Mouse (Mus musculus): Measurements from ENCODE around the gene Ulk3. TPM values are rescaled to one million over a fixed set of nuclear protein-coding genes. Genes with fewer than 3 reads are reported as not detected.
A peak's percentile ranks its signal among the peaks of the same experiment; 100 is the strongest.

Ulk3 gene
- polyA plus RNA-seq, 1 experiment from 2014 or later = 17.3 TPM

DNA sequence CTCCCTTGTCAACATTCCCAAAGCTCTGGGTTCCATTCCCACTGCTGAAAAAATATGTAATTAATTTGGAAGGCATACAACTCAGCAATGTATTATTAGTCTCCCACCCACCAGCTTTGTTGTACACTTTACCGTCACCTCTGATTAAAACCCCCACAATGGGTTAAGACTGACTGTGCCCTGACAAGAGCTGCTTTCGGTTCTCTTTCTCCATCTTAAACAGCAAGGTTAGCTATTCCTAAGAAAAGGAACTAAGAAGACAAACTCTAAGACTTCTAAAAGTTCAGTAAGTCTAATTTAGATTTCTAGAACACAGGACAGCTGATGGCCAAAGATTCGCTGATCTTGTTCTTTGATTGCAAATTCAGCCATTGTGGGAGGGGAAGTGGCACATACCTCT is 32.0 kb upstream of the Ulk3 start:
- H3K9me3 ChIP-seq = no peaks in the 10 kb centered on the region
- H3K27ac ChIP-seq = no peak overlapping the region
- no peak overlapping the region for H3K4me3 ChIP-seq
- H3K9ac ChIP-seq = no peak overlapping the region
- ATAC-seq (ENCODE audit: insufficient number of reproducible peaks, insufficient read depth, low FRiP score, low TSS enrichment) = no peak
- H3K4me1 ChIP-seq = peaks cover 7% of the 10 kb centered on the region
- H3K36me3 ChIP-seq = no peaks in the 10 kb centered on the region
- H3K27me3 ChIP-seq = no peaks in the 10 kb centered on the region
- 79% methylated on average over 3 of the region's 3 CpGs for WGBS
- H3K4me2 ChIP-seq (replicated peaks) = no peak overlapping the region

DNA sequence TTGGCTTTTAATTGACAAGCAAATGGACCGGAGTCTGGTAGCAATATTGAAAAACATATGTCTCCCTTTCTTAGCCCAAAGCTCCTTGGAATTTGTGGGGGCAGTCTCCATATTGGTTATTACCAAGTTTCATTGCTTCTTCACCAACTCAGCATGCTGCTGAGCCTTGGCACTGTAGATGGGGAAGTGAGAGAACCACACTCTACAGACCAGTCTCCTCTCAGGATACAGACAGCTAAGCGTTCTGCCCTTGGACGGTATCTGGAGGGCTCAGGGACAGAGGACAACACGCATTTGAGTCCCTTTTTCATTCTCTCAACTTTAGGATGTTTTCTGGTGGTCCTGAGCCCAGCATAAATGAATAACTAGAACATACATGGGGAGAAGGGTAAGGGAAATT is 30.6 kb upstream of the Ulk3 start:
- ATAC-seq (ENCODE audit: insufficient number of reproducible peaks, insufficient read depth, low FRiP score, low TSS enrichment) = no peak
- peaks cover 15% of the 10 kb centered on the region for H3K4me1 ChIP-seq
- H3K27me3 ChIP-seq = no peaks in the 10 kb centered on the region
- H3K9ac ChIP-seq = no peak overlapping the region
- H3K36me3 ChIP-seq = no peaks in the 10 kb centered on the region
- H3K27ac ChIP-seq = no peak overlapping the region
- no peak overlapping the region for H3K4me3 ChIP-seq
- no peak overlapping the region for H3K4me2 ChIP-seq (replicated peaks)
- no peaks in the 10 kb centered on the region for H3K9me3 ChIP-seq
- WGBS = 82% methylated on average over 4 of the region's 4 CpGs

DNA sequence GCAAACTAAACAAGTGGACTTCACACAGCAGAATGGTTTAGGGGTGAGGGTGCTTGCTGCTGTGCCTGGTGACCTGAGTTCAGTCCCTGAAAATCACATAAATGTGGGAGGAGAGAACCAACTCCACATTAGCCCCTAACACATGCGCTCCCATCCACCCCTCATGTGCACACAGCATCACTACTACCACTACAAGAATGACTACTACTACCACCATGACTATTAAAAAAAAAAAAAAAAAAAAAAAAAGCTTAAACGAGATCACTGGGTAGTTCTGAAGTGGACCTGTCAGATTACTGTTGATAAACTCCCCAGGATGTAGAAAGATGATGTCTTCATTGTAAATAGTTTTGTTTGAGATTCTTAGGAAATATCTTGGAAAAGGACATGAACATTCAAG is 29.7 kb upstream of the Ulk3 start:
- ATAC-seq (ENCODE audit: insufficient number of reproducible peaks, insufficient read depth, low FRiP score, low TSS enrichment) = no peak
- H3K27me3 ChIP-seq = no peaks in the 10 kb centered on the region
- no peaks in the 10 kb centered on the region for H3K9me3 ChIP-seq
- H3K27ac ChIP-seq = no peak overlapping the region
- H3K4me1 ChIP-seq = peaks cover 15% of the 10 kb centered on the region
- WGBS = 68% methylated on average over 2 of the region's 2 CpGs
- H3K9ac ChIP-seq = no peak overlapping the region
- H3K4me2 ChIP-seq (replicated peaks) = no peak overlapping the region
- no peak overlapping the region for H3K4me3 ChIP-seq
- H3K36me3 ChIP-seq = no peaks in the 10 kb centered on the region

DNA sequence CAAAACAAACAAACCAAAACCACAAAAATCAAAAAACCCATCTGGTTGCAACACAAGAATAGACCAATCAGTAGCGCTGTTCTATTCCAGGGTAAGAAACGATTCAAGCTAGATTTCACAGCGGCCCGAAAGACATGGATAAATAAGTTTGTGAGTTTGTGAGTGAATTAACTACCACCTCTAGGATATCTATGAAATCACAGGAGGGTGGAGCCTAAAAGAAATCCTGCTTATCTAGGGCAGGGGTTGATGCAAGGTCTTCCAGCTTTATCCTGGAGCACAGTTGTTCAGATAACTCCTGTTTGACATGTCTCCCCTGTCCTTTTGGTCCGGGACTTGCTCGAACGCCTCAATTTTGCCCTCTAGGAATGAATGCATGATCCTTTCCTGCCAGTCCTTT is 29.0 kb upstream of the Ulk3 start:
- peaks cover 15% of the 10 kb centered on the region for H3K4me1 ChIP-seq
- H3K4me2 ChIP-seq (replicated peaks) = peak overlapping the region; percentile 75
- peak overlapping the region; percentile 46; the same call in 1 of the 2 replicates for H3K27ac ChIP-seq
- WGBS = 32% methylated on average over 7 of the region's 7 CpGs
- no peak for ATAC-seq (ENCODE audit: insufficient number of reproducible peaks, insufficient read depth, low FRiP score, low TSS enrichment)
- peak overlapping the region; percentile 74 for H3K4me3 ChIP-seq
- no peaks in the 10 kb centered on the region for H3K36me3 ChIP-seq
- no peaks in the 10 kb centered on the region for H3K27me3 ChIP-seq
- peak overlapping the region; percentile 49 for H3K9ac ChIP-seq
- H3K9me3 ChIP-seq = no peaks in the 10 kb centered on the region

DNA sequence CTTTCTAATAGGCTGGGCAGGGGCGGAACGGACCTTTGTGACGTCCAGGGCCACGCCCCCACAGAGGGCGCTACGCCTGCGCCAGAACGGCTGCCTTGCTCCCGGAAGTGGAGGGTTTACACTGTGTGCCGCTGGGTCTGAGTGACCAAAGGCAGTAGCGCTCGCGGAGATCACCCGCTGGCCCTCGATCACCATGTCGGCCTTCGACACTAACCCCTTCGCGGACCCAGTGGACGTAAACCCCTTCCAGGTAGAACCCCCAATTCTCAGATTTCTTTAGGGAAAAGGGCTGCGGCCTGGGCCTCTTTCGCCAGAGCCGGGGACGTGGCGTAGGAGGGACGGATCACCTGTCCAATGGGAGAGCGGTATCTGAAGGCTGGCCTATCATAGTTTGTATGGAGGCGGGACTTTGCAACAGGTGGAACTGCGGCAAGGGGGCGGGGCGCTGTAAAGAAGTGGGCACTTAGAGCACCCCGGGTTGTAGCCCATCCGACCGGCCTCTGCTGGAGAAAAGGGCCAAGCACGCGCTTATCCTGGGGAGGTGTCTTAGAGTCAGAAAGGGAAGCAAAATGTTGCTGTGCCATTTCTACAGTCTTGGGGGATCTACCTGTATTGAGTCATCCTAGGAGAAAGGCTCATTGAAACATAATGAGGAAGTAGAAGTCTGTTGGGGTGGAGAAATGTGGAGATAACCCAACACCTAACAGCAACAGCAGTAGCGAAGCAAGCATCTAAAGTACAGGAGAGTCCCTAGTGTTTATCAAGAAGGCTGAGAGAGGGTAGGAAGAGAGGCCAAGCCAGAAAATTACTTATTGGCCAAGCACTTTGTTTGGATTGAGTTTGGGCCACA is 28.2 kb upstream of the Ulk3 start, which contains the start of gene Scamp2:
Scamp2 (plus strand) TSS at position 83 of the 850 bp plus-strand sequence.
- Histone ChIP-seq H3K9ac (peak within 1 kb of the TSS; percentile 49), H3K36me3 (no peaks in the 10 kb centered on the region), H3K9me3 (no peaks in the 10 kb centered on the region), H3K4me3 (peak within 1 kb of the TSS; percentile 74), H3K27ac (peak within 1 kb of the TSS; percentile 46; the same call in 1 of the 2 replicates), H3K4me2 (replicated peaks) (peak within 1 kb of the TSS; percentile 75), H3K4me1 (peaks cover 21% of the 10 kb centered on the region), H3K27me3 (no peaks in the 10 kb centered on the region)
- under 1% methylated on average over 37 of the region's 37 CpGs for WGBS
- ATAC-seq (ENCODE audit: insufficient number of reproducible peaks, insufficient read depth, low FRiP score, low TSS enrichment) = peak; percentile 99

DNA sequence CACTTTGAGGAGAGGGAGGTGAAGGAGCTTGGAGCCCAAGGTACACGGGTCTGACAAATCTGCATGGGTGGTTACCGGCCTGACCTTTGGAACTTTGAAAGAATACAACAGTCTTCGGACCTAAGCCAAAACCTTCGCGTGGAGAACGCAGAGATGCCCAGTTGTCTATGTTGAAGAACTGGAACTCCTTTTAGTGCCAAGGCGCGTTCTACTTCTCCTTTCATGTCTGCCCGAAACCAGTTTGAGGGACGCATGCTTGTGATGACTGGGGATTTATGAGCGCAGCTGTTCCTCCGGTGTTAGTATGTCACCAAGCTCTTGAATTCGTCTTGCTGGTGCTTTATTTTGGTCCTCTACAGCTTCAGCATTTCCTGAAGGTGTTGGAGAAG is 27.5 kb upstream of the Ulk3 start:
- Histone ChIP-seq H3K27ac (no peak overlapping the region), H3K36me3 (no peaks in the 10 kb centered on the region), H3K4me3 (peak overlapping the region; percentile 74), H3K9me3 (no peaks in the 10 kb centered on the region), H3K4me1 (peaks cover 22% of the 10 kb centered on the region), H3K27me3 (no peaks in the 10 kb centered on the region), H3K9ac (no peak overlapping the region), H3K4me2 (replicated peaks) (peak overlapping the region; percentile 75)
- 84% methylated on average over 13 of the region's 13 CpGs for WGBS
- no peak for ATAC-seq (ENCODE audit: insufficient number of reproducible peaks, insufficient read depth, low FRiP score, low TSS enrichment)

DNA sequence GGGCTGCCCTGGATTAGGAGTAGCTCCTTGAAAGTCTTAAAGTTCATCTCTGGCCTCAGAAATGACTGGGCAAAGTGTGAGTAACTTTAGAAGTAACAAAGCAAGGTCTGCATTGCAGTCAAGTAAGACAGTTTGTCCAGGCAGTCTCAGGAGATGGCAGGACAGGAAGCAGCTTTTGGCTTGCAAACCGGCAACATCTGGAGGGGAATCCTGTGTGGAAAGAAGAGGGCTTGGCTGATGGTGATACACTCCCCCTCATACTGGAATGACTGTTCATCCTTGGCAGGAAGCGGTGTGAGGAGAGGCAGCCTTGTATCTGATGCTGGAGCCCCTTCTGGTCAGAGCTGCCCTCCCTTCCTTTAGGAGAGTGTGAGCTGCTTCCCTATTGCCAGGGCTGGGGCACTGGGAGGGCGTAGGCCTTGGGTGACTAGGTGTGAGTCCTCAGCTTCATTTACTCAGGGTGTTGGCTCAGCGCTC is 26.3 kb upstream of the Ulk3 start:
- H3K9ac ChIP-seq = no peak overlapping the region
- no peak overlapping the region for H3K27ac ChIP-seq
- no peaks in the 10 kb centered on the region for H3K27me3 ChIP-seq
- 0 out of 2 replicates have a peak, but pooled peaks cover under 1% of the 10 kb centered on the region for H3K36me3 ChIP-seq
- no peak overlapping the region for H3K4me3 ChIP-seq
- WGBS = 70% methylated on average over 4 of the region's 4 CpGs
- H3K4me1 ChIP-seq = peaks cover 22% of the 10 kb centered on the region
- H3K9me3 ChIP-seq = no peaks in the 10 kb centered on the region
- no peak for ATAC-seq (ENCODE audit: insufficient number of reproducible peaks, insufficient read depth, low FRiP score, low TSS enrichment)
- no peak overlapping the region for H3K4me2 ChIP-seq (replicated peaks)

DNA sequence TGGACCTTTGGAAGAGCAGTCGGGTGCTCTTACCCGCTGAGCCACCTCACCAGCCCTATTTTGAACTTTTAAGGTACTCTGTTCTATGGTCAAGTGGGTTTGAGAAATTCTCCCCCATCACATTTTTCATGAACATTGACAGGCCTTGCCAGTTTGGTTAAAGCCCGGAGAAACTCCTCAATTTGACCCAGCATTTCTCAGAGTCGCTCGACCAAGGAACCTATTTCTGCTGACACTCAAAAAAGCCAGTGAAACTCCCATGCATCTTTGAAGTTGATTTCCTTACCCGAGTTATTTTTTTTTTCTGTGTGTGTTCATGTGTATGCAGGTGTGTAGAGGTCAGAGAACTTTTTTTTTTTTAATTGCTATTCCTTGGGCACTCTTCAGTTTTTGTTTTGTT is 24.6 kb upstream of the Ulk3 start:
- Histone ChIP-seq H3K9me3 (no peaks in the 10 kb centered on the region), H3K36me3 (peaks cover 17% of the 10 kb centered on the region), H3K4me3 (no peak overlapping the region), H3K4me2 (replicated peaks) (no peak overlapping the region), H3K9ac (no peak overlapping the region), H3K4me1 (peaks cover 22% of the 10 kb centered on the region), H3K27me3 (no peaks in the 10 kb centered on the region), H3K27ac (no peak overlapping the region)
- WGBS = 87% methylated on average over 6 of the region's 6 CpGs
- no peak for ATAC-seq (ENCODE audit: insufficient number of reproducible peaks, insufficient read depth, low FRiP score, low TSS enrichment)

DNA sequence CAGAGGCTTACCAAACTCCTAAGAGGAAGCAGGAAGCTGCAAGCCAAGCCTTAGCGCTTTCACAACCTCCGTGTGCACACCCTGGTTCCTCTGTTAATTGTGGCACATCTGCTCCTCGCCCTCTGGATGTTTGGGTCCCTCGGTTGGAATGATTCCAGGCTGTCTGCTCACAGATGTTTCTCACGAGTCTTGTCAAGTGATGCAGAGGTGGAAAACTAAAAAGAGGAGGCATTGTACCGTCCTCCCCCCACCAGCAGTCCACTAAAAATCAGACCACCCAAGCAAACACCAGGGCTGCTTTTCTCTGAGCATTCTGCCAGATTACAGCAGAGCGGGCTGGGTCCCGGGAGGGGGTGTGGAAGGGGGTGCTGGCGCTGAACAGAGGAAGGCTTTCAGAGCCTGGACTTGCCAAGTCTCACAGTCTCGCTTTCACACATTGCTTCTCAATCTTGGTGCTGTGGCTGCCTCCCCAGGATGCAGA is 23.5 kb upstream of the Ulk3 start:
- no peaks in the 10 kb centered on the region for H3K27me3 ChIP-seq
- no peak overlapping the region for H3K27ac ChIP-seq
- H3K36me3 ChIP-seq = peaks cover 20% of the 10 kb centered on the region
- H3K9ac ChIP-seq = no peak overlapping the region; the same call in 1 of the 2 replicates
- no peak overlapping the region for H3K4me3 ChIP-seq
- no peak overlapping the region for H3K4me2 ChIP-seq (replicated peaks)
- peaks cover 22% of the 10 kb centered on the region for H3K4me1 ChIP-seq
- WGBS = 32% methylated on average over 10 of the region's 10 CpGs
- no peak; the same call in 1 of the 2 replicates for ATAC-seq (ENCODE audit: insufficient number of reproducible peaks, insufficient read depth, low FRiP score, low TSS enrichment)
- no peaks in the 10 kb centered on the region for H3K9me3 ChIP-seq

DNA sequence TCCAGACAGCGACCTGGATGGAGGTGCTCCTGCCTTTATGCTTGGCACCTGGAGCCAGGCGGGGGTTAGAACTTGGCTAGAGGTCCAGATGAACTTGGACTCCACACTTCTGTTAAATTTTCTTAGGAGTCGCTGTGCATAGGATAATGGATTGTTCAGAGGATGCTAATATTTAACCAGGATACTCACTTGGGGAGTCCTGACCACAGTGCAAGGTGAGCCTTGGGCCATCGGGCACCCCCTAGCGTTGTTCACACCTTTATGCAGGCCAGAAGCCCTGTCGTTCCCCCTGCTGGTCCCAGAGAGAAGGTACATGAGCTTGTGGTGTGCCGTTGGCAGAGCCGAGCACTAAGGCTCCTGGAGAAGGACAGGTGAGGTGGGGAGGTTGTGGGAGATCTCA is 22.4 kb upstream of the Ulk3 start:
- no peaks in the 10 kb centered on the region for H3K9me3 ChIP-seq
- H3K27ac ChIP-seq = no peak overlapping the region
- H3K9ac ChIP-seq = no peak overlapping the region
- no peak overlapping the region for H3K4me3 ChIP-seq
- no peak overlapping the region for H3K4me2 ChIP-seq (replicated peaks)
- no peaks in the 10 kb centered on the region for H3K27me3 ChIP-seq
- WGBS = 55% methylated on average over 8 of the region's 8 CpGs
- H3K4me1 ChIP-seq = peaks cover 16% of the 10 kb centered on the region
- no peak for ATAC-seq (ENCODE audit: insufficient number of reproducible peaks, insufficient read depth, low FRiP score, low TSS enrichment)
- H3K36me3 ChIP-seq = peaks cover 25% of the 10 kb centered on the region

DNA sequence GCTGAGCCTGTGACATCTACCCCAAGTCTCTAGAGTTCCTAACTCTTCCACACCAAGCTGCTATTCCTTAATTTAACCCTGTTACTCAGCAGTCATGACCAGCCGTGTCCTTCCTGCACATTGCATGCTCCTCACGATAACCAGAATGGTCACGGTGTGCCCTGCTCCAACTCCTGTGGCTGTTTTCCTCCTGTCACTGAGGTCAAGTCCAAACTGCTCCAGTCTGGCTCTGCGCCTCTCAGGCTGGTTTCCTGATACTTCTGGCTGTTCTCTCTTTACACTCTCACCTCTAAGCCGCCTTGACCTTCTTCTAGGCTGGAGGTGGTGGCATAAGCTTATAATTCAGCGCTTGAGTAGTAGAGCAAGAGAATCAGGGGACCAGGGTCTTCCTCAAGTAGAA is 20.8 kb upstream of the Ulk3 start:
- 93% methylated on average over 6 of the region's 6 CpGs for WGBS
- H3K4me2 ChIP-seq (replicated peaks) = no peak overlapping the region
- peaks cover 7% of the 10 kb centered on the region; the same call in 1 of the 2 replicates for H3K4me1 ChIP-seq
- ATAC-seq (ENCODE audit: insufficient number of reproducible peaks, insufficient read depth, low FRiP score, low TSS enrichment) = no peak
- no peak overlapping the region for H3K4me3 ChIP-seq
- no peaks in the 10 kb centered on the region for H3K9me3 ChIP-seq
- no peak overlapping the region for H3K9ac ChIP-seq
- H3K27ac ChIP-seq = no peak overlapping the region
- H3K36me3 ChIP-seq = peaks cover 25% of the 10 kb centered on the region
- H3K27me3 ChIP-seq = no peaks in the 10 kb centered on the region

DNA sequence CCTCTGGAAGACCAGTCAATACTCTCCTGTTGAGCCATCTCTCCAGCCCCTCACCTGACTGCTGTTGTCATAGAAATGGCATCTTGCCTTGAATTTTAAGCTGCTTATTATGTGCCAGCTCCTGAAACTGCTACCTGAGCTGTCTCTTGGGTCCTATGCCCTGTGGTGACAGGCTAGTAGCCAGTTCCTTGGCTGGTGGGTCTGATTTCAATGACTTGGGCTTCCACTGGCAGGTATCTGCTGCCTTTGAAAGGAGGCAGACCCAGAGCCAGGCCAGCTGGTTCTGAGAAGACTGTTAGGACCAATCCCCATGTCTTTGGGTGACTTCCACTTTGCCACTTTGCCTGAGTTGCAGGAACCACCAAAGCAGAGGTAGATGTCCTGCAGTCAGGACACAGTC is 14.9 kb upstream of the Ulk3 start:
- ATAC-seq (ENCODE audit: insufficient number of reproducible peaks, insufficient read depth, low FRiP score, low TSS enrichment) = no peak

More for the DNA sequence above, 14.9 kb upstream of the Ulk3 start:
- no peak overlapping the region for H3K4me3 ChIP-seq
- no peak overlapping the region for H3K4me2 ChIP-seq (replicated peaks)
- H3K9me3 ChIP-seq = no peaks in the 10 kb centered on the region
- no peak overlapping the region for H3K9ac ChIP-seq
- no peak overlapping the region for H3K27ac ChIP-seq
- peaks cover 30% of the 10 kb centered on the region for H3K36me3 ChIP-seq
- H3K4me1 ChIP-seq = no peaks in the 10 kb centered on the region
- no peaks in the 10 kb centered on the region for H3K27me3 ChIP-seq
